Mouse (Mus musculus): ENCODE measurements around the gene Serpini1.

The Serpini1 gene

DNA sequence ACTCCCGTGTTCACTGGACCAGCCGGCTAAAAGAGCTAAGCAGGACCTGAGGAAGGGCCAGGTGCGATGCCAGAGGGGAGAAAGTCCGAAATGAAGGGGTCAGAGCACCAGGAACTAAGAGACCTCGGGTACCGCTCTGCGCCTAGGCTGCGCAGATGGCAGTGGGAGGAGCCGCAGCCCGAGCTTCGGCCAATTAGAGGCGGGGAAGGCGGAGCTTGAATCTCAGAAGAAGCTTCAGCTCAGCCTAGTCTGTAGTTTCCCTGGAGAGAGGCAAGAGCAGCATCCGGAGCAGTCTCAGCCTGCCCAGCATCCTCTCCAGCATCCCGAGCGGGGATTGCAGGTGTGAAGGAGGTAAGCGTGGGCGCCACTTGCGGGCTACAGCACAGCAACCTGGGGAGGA, at the start of gene Serpini1:
TSS of gene Serpini1 (plus strand) at position 256 of the 400 bp plus-strand sequence.
- DNase-seq (ENCODE audit: low read depth, low spot score) = peak; percentile 75

DNA sequence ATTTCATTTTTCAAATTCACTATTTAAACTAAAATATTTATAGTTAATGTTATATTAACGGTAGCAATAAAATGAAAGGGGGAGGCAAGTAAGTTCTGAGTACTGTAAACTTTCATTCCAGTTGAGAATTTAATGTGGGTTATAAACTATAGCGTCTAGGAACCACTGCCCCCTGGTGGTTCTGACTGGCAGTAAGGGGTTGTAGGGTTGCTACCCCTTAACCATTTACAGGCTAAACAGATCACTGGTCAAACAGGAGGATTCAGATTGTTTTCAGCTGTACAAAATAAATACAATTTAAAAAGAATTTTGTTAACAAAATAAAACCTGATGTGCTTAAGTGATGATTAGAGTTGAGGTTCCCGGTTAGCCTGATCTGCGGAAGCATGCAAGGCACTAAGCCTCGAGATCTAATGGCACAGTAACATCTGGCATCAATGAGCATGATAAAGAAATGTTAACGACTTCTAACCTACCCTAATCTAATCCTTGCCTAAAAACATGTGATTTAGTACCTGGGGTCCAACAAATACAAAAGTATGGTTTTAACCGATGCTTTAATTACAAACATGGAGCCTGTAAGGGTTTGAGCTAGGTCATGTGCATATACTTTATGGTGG, 39.6 kb upstream of the Serpini1 start:
- no peak for DNase-seq (ENCODE audit: low read depth, low spot score)

GRCm38 (mm10) chr3:75521314-75521713, 36.0 kb upstream of the Serpini1 start:
- no peak for DNase-seq (ENCODE audit: low read depth, low spot score)

- no peak for DNase-seq (ENCODE audit: low read depth, low spot score)
These were observed 34.8 kb upstream of the Serpini1 start for GRCm38 (mm10) chr3:75522527-75522926.

DNA sequence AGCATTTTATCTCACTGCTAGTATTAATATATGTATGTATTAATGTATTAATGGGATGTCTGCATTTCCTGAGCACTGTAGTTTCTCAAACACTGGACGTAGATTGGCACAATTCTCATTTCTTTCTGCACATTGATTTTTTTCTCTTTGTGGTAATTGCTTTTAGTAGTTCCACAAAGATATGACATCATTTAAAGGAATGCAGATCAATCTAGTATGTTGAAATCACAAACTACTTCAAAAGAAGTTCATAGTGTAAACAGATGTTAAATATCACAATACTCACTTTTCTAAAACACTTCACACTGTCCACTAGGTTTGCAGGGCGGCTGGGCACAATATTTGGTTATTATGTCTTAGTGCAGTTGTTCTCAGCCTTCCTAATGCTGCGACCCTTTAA, 26.3 kb upstream of the Serpini1 start:
- no peak for DNase-seq (ENCODE audit: low read depth, low spot score)

- DNase-seq (ENCODE audit: low read depth, low spot score) = no peak
These were observed 23.1 kb upstream of the Serpini1 start for GRCm38 (mm10) chr3:75534045-75534834.

- no peak for DNase-seq (ENCODE audit: low read depth, low spot score)
These were observed 16.1 kb upstream of the Serpini1 start for GRCm38 (mm10) chr3:75541259-75541658.

DNA sequence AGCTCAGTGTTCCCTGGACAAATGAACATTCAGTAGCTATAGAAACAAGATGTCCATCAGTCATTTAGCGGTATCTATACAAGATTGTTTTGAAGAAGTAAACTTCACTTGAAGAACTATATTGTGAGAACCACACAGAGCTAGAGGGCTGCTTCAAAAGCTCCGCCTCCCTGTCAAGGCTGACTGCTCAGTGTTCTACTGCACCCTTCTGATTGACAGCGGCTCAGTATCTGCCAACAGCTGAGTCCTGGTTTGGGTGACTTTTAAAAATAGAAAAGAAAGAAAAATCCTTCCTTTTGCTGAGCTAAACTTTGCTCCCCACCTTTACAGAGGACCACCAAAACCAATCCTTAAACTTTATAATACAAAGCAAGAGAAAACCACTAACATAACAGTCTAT, 14.5 kb upstream of the Serpini1 start:
- DNase-seq (ENCODE audit: low read depth, low spot score) = no peak

DNA sequence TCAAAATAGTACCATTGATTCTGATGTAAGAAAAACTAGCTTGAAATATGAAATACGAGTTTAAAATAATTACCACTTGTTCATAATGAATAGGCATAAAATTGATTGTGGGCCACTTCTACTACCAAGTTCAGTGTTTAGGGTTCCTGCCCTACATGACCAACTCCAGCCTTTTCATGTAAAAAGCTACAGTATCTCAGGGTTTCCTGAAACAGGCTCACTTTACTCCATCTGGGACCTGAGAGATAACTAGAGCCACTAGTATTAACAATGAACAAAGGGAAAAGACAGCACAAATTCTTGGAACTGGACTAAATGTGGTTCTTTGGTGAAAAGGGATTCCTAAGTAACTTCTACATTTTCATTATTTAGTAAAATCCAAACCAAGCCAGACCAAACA, 13.1 kb upstream of the Serpini1 start:
- DNase-seq (ENCODE audit: low read depth, low spot score) = no peak

GRCm38 (mm10) chr3:75551248-75551647, 6.1 kb upstream of the Serpini1 start:
- DNase-seq (ENCODE audit: low read depth, low spot score) = no peak

- no peak for DNase-seq (ENCODE audit: low read depth, low spot score)
These were observed 1.1 kb upstream of the Serpini1 start for GRCm38 (mm10) chr3:75556121-75556694.

DNA sequence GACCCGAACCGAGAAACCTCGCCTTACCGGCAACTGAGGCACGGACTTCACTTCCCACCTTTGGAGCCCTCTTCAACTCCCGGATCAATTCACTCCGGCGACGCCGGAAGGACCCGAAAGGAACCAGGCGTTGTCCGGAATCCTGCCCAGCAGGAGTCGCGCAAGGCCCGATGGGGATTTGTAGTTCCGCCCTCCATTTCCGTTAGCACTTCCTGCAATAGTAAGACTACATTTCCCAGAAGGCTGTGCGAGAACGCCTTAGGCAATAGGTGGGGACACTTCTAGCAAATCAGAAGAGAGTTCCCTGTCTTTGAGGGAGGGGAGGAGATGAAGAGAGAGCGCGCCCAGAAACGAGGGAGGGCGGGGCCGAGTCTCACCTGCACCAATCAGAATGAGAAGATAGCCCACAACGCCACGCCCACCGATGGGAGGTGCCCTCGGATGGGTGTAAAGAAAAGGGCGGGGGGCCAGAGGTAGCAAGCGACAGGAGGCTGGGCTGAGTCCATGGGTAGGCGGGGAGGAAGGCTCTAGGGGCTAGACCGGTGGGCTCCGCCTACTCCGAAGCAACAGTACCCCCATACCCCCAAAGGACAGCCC, 554 bp upstream of the Serpini1 start, which contains the start of gene Pdcd10:
TSS of gene Pdcd10 (minus strand) at position 162 of the 597 bp plus-strand sequence.
- DNase-seq (ENCODE audit: low read depth, low spot score) = peak; percentile 100

- DNase-seq (ENCODE audit: low read depth, low spot score) = no peak
These were observed 16.7 kb downstream of the Serpini1 start for GRCm38 (mm10) chr3:75574074-75574473.

DNA sequence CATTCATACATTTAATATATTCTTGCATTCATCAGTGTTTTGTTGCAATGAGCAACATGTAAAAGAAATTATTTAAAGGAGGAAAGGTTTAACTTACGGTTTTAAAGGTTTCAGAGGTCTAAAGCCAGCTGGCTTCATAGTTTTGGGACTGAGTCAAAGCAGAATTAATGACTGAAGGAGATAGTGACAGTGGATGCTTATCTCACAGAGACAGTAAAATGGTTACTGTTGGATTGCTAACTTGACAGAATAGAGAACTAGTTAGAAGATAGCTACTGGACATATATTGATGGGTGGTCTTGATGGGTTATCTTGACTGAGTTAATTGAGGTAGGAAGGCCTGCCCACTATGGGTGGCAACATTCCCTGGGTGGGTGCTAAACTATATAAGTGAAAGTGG, 18.2 kb downstream of the Serpini1 start:
- DNase-seq (ENCODE audit: low read depth, low spot score) = no peak

- no peak for DNase-seq (ENCODE audit: low read depth, low spot score)
These were observed 22.0 kb downstream of the Serpini1 start for GRCm38 (mm10) chr3:75579352-75579751.

DNA sequence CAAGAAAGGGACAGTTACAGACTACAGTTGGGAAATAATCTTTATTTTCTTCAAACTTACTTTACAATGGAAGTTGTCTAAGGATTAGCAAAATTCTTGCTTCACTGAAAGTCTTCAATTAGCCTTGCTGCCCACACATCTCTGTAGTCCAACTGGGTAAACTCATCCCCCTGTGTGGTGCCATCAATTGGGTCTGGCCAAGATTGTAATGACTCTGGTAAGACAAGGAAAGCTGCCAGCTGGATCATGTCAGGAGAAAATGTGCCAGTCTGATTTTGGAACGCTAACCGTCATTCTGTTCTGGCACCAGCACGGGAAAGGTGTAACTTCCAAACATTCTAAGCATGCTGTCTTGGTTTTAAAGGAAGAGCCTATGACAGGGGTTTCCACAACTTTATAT, 25.9 kb downstream of the Serpini1 start:
- DNase-seq (ENCODE audit: low read depth, low spot score) = no peak

DNA sequence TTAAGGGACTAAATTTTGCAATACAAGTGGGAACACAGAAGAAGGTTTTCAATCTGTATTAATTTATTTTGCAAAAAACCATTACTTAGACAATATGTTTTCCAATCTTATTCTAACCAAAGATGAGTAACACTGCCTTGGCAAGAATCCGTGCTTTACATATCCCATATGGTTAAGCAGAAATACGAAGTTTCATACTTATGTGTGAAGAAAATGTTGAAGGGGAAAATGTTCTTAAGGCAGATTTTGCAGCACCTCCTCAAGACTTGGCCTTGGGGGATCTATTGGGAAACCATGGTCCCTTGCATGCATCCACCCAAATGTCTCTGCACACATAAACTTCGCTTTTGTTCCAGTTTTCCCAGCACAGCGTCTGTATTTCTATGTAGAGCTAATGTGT, 27.6 kb downstream of the Serpini1 start:
- DNase-seq (ENCODE audit: low read depth, low spot score) = no peak

DNA sequence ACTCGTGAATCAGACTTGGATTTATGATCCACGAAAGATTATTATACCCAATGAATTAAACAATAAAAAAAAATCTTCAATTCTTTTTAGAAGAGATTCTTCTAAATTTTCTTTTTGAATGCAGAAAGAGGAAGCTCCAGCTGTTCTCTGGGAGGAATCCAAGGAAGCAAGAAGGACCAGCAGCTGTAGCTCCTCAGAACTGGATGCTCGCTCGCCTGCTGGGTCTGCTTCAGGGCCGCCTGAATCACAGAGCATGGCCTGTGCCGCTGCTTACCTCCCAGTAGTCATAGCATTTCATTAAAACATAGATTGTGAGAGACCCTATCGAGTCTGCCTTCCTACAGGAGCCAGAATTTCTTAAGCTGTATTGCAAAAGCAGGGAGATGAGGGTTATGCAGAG, 53.7 kb downstream of the Serpini1 start:
- DNase-seq (ENCODE audit: low read depth, low spot score) = no peak

DNA sequence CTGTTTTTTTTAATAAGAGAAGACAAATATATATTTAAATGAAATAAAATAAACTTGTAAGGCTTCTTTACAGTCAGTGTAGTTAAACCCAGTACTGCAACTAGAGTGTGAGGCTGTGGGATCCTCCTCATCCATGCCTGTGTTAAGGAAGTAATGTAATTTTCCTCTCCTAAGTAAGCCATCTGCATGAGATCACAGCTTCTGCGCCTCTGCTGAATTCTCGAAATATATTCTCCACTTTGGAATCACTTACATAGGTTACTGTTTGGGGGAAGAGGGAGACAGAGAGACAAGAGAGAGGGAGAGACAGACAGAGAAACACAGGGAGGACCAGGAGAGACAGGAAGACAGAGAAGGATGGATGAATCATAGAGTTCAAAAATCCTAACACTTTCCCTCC, 67.3 kb downstream of the Serpini1 start:
- DNase-seq (ENCODE audit: low read depth, low spot score) = no peak

DNA sequence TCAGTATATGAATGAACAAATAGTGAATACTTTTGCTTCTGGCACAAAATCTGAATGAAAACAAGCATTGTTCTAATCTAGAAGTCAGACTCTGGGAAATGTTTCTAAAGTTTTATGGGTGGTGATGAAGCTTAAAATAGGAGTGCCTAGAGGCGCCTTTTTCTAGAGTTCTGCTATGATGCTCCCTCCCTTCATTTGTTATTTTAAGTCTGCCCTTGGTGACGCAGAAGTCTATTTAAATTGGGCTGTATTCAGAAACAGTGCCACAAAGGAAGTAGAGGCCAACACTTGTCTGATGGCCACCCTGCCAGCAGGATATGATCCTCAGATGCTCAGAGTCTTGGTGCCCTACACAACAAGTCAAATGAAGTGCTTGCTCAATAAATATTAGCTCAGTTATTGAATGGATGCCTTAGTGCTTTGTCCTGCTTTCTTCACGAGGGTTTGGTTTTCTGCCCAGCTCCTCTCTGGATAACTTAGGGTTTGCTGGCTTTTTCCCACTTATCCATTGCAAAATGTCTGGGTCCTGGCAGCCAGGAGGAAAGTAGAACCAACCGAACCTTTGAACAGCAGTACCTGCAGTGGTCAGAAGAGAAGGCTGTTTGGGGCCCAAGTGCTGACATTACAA, 73.8 kb downstream of the Serpini1 start:
- no peak for DNase-seq (ENCODE audit: low read depth, low spot score)

DNA sequence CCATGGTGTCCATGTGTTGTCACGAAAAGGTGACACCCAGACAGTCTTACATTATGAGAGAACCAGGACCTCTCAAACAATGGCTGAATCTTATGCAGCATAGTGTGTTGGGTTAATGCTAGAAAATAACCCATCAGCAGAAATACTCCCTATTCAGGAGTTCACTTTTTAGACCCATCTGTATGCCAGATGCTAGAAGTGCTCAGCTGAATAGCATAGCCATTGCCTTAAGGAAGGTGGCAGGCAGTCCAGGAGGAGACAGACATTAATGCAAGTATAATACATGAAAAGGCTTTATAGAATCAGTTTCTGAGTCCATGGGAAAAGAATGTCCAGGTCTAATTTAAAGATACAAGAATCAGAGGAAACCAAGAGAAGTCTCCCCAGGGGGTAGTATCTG, 75.9 kb downstream of the Serpini1 start:
- no peak for DNase-seq (ENCODE audit: low read depth, low spot score)

GRCm38 (mm10) chr3:75633635-75634034, 76.3 kb downstream of the Serpini1 start:
- DNase-seq (ENCODE audit: low read depth, low spot score) = no peak

Measured in retina, adult 2 months (tissue).